Mouse (Mus musculus) left cerebral cortex, postnatal 25 days (tissue): ENCODE measurements around the gene Pnmal2. TPM values are rescaled to one million over a fixed set of nuclear protein-coding genes. Genes with fewer than 3 reads are reported as not detected.
A peak's percentile ranks its signal among the peaks of the same experiment; 100 is the strongest.

Experiments
- DNase-seq, 2 experiments: peaks; one replicate each; pipeline ENCODE4 v3.0.0; 2022; ENCODE audit warnings: low spot score in 2 of 2, mixed read lengths in 1 of 2
- intact Hi-C: fragments of 180-260 bp; cut with DNase I; formaldehyde crosslinking; loops from one replicate; pipeline ENCODE4 v1.15.1; 2025
- total RNA-seq, 2 experiments: library from RNA; stranded (reverse); gene quantifications; 2 replicates each; pipeline ENCODE4 v1.2.3; 2021

The Pnmal2 gene
- total RNA-seq, result 100 to 1,000 TPM; 268 to 274 TPM

GRCm38 (mm10) chr7:16944061-16944807 lies at the start of gene Pnmal2:
Gene Pnmal2 (plus strand): TSS chr7:16944682.
- peak; percentile 89 to 93 for DNase-seq
- intact Hi-C loops, result loop anchor here (2.0 kb wide), 1 partner anchor 19 kb away; the partner anchor contains the start of gene Calm3

GRCm38 (mm10) chr7:16895000-16895399 lies 49.5 kb upstream of the Pnmal2 start:
- DNase-seq, result peak; percentile 66 to 76
- intact Hi-C loops, result loop anchor here (2.0 to 10.0 kb wide), 2 partner anchors 18 to 150 kb away; no protein-coding TSS in a partner anchor

GRCm38 (mm10) chr7:16895511-16895910 lies 49.0 kb upstream of the Pnmal2 start:
- intact Hi-C loops, result loop anchor here (2.0 to 10.0 kb wide), 2 partner anchors 17 to 151 kb away; no protein-coding TSS in a partner anchor
- no peak for DNase-seq

- intact Hi-C loops, result no loop called here
- DNase-seq, result no peak
Measured at GRCm38 (mm10) chr7:16900526-16900925, 44.0 kb upstream of the Pnmal2 start.

- no peak for DNase-seq
- intact Hi-C loops, result no loop called here
Measured at GRCm38 (mm10) chr7:16903439-16903955, 41.0 kb upstream of the Pnmal2 start.

- intact Hi-C loops, result no loop called here
Measured at GRCm38 (mm10) chr7:16904120-16904675, 40.3 kb upstream of the Pnmal2 start.

GRCm38 (mm10) chr7:16905491-16906021 lies 38.9 kb upstream of the Pnmal2 start:
- no peak for DNase-seq
- intact Hi-C loops, result no loop called here

More at GRCm38 (mm10) chr7:16904120-16904675, 40.3 kb upstream of the Pnmal2 start:
- no peak for DNase-seq

- no peak for DNase-seq
- intact Hi-C loops, result no loop called here
Measured at GRCm38 (mm10) chr7:16906281-16906680, 38.2 kb upstream of the Pnmal2 start, which contains the start of gene Ptgir. Gene Ptgir (plus strand): TSS chr7:16906490.

- intact Hi-C loops, result no loop called here
- DNase-seq, result no peak
Measured at GRCm38 (mm10) chr7:16906889-16907559, 37.5 kb upstream of the Pnmal2 start.

- intact Hi-C loops, result no loop called here
- DNase-seq, result no peak
Measured at GRCm38 (mm10) chr7:16907842-16908241, 36.6 kb upstream of the Pnmal2 start.

GRCm38 (mm10) chr7:16908367-16908766 lies 36.1 kb upstream of the Pnmal2 start:
- intact Hi-C loops, result no loop called here
- DNase-seq, result no peak

- intact Hi-C loops, result no loop called here
- no peak for DNase-seq
Measured at GRCm38 (mm10) chr7:16908859-16909258, 35.6 kb upstream of the Pnmal2 start.

GRCm38 (mm10) chr7:16909909-16910308 lies 34.6 kb upstream of the Pnmal2 start:
- intact Hi-C loops, result loop anchor here (5.0 kb wide), 1 partner anchor 38 kb away; no protein-coding TSS in a partner anchor
- DNase-seq, result no peak

- intact Hi-C loops, result loop anchor here (2.0 to 5.0 kb wide), 2 partner anchors 17 to 40 kb away; no protein-coding TSS in a partner anchor
- DNase-seq, result no peak
Measured at GRCm38 (mm10) chr7:16911904-16912303, 32.6 kb upstream of the Pnmal2 start.

- intact Hi-C loops, result loop anchor here (2.0 to 5.0 kb wide), 2 partner anchors 18 to 40 kb away; no protein-coding TSS in a partner anchor
- no peak for DNase-seq
Measured at GRCm38 (mm10) chr7:16912360-16912759, 32.1 kb upstream of the Pnmal2 start.

GRCm38 (mm10) chr7:16913806-16914452 lies 30.6 kb upstream of the Pnmal2 start:
- intact Hi-C loops, result loop anchor here (2.0 to 5.0 kb wide), 2 partner anchors 19 to 42 kb away; no protein-coding TSS in a partner anchor
- peak; percentile 75 to 82 for DNase-seq

- intact Hi-C loops, result loop anchor here (5.0 kb wide), 1 partner anchor 42 kb away; no protein-coding TSS in a partner anchor
Measured at GRCm38 (mm10) chr7:16914453-16915343, 29.8 kb upstream of the Pnmal2 start.

More at GRCm38 (mm10) chr7:16914453-16915343, 29.8 kb upstream of the Pnmal2 start:
- DNase-seq, result no peak
